Mouse (Mus musculus) granulocyte monocyte progenitor cell, adult 5-6 weeks (primary cell): Measurements from ENCODE around the gene Fbxo41. TPM values are rescaled to one million over a fixed set of nuclear protein-coding genes. Genes with fewer than 3 reads are reported as not detected.

Source experiments
- ATAC-seq: replicated peaks from 2 replicates; pipeline ENCODE4 v1.8.0; 2016; ENCODE audit warnings: mild to moderate bottlenecking, moderate TSS enrichment, inconsistent platforms; ENCODE audit not compliant: poor library complexity, severe bottlenecking
- total RNA-seq, 2 experiments: library from RNA; stranded (forward) in 1 of 2; stranded (reverse) in 1 of 2; fragments of 200-712, 200-1000 nt in 1 of 2; fragments of >200 nt in 1 of 2; fragmentation: Nextera tagmentation in 1 of 2; gene quantifications; 2 replicates each; pipeline ENCODE4 v1.2.3; 2014 to 2017

Gene Fbxo41
- total RNA-seq, 2 experiments from 2014 or later, result not detected

DNA sequence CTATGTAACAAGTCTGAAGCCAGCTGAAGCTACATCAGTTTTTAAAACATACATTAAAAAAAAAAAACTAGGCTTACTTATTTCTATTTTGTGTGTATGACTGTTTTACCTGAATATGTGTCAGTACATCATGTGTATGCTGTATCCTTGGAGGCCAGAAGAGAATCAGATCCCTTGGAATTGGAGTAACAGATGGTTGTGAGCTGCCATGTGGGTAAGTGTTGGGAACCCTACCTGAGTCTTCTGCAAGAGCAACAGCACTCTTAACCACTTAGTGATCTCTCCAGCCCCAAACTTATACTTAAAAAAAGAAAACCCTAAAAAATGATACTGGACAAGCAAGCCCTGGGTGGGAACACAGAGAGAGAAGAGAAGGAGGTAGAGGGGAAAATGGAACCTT lies 5.8 kb downstream of the Fbxo41 start:
- ATAC-seq, result no peak

- ATAC-seq, result no peak
Observed at GRCm38 (mm10) chr6:85491606-85492005, 11.2 kb downstream of the Fbxo41 start.

DNA sequence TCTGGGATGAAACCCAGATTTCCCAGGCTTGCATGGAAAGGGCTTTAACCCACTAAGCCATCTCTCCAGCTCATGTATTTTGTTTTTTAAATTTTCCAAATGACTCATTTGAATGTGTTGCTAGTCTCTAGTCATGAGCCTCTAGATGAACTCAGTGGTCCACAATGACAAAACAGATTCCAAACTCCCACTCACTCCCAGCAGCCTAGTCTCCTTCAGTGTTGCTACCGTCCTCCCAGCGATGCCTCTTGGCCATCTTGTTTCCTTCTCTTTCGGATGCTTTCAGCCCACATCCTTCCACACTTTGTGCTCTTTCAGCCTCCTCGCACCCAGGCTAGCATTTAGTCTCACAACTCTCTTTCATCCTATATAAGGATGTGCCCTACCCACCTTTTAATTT lies 12.5 kb downstream of the Fbxo41 start:
- ATAC-seq, result no peak

DNA sequence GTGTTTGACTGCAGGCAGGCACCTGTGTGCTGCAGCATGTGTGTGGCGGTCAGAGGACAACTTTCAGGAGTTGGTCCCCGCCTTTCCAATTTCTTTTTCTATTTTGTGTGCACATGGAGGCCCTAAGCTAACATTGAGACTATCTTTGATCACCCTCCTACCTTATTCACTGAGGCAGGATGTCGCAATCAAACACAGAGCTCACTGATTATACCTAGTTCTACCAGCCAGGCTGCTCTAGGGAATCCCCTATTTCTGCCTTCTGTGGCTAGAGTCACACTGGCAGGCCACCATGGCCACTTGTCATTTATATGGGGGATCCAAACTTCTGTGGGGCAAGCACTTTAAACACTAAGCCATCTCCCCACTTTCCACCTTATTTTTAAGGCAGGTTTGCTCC lies 13.1 kb downstream of the Fbxo41 start:
- ATAC-seq, result no peak

DNA sequence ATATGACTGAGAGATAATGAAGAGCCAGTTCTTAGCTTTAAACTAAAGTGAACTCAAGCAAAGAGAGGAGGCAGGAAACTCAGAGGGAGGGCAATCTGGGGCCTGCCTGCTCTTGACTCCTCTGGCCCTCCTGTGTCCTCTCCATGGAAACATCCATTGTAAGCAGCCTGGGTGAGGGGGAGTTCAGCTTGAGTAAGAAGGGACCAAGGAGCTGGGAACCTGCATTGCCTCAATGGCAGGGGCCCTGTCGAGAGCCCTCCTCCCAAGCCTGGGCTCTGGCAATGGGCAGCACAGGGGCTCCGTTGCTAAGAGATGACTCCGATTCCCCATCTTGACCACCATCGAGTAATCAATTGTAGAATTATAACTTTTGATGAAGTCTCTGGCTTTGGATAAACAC lies 14.3 kb downstream of the Fbxo41 start:
- no peak for ATAC-seq

- no peak for ATAC-seq
Observed at GRCm38 (mm10) chr6:85485738-85486137, 17.1 kb downstream of the Fbxo41 start.

DNA sequence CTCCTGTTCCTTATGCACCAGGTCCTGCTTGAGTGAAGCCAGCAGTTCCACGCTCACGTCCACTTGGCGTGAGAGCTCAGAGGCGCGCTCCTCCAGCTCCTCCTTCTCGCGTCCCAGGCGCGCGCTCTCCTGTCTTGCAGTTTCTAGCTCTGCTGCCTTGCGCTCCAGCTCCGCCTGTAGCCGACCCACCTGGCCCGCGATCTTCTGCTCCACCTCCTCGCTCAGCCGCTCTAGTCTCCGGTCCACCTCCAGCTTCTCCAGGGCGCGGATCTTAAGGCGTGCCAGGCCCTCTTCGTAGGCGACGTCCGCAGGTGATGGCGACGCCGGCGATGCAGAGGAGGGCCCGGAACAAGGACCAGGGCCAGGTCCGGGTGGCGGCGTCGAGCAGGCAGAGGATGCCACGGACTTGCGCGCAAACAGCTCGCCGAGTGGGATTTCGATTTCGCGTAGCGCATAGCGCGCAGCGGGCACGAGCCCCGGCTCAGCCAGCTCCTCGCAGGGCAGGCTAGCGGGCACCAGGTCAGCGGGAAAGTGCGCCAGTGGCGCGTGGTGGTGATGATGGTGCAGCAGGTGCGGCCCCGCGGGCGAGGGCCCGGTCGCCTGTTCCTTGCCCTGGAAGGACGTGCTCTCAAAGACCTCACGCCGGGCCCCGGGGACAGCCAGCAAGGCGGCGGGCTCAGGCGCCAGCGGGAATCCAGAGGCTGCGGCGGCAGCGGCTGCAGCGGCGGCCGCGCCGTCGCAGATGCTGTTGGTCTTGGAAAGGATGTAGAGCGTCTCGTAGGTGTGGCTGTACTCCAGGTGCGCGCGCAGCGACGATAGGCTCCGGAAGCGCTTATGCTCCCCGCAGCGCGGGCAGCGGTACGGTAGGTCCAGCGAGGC lies 18.7 kb downstream of the Fbxo41 start:
- ATAC-seq, result 0 out of 2 replicates have a peak, but pooled peaks have one; percentile 7

GRCm38 (mm10) chr6:85480685-85481084 lies 22.1 kb downstream of the Fbxo41 start:
- no peak for ATAC-seq

GRCm38 (mm10) chr6:85479979-85480378 lies 22.8 kb downstream of the Fbxo41 start:
- no peak for ATAC-seq

DNA sequence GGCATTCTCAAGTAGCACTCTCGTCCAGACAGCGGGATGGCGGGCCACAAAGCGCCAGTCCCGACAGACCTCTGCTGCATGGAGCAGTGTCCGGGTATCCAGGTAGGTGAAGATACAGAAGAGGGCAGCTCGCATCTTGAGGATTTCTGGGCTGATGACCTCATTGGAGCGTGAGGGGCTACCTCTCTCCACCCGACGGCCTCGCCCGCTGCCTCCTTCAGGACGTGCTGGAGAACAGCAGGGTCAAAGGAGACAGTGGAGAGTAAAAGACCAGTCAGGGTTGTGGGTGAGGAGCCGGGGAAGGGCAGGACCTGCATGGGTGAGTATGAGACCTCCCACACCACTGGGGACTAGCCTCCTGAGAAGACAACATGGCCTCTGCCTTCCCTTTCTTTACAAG lies 24.4 kb downstream of the Fbxo41 start:
- ATAC-seq, result no peak

DNA sequence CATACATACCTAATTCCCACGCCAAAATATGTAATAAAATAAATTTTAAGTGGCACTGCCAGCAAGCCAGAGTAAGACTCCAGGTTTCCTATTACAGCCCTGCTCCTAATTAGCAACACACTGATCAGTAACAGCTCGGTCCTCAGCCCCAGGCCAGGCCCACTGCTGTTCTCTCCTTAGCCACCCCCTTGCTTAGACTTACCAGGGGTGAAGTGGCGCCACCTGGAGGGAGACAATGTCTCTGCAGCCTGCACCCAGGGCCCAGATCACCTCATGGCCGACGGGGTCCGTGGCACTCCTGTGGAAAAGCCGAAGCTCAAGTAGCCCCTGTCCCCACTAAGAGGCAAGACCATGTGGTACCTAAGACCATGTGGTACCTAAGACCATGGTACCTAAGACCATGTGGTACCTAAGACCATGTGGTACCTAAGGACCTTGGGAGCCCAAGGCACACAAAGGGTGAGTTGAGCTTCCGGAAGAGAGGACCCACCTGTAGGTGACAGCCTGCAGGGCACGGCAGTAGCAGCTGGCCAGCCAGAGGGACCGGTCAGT lies 25.4 kb downstream of the Fbxo41 start:
- peak; percentile 70 for ATAC-seq

DNA sequence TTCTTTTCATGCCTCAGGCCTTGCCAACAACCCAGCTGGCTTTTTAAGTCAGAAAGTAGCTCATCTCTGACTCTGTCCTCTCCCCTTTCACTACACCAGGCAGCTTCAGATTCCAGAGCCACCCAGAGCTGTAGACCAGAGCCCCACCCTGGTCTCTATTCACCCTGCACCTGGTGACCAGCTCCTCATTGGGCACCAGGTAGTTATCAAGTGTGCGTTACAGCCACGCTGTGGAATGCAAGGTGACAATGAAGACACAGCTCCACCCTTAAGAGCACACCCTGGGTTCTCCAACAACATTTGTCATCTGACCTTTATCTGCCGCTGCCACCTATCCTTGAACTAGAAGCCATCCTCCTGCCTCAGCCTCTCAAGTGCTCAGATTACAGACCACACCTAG lies 27.2 kb downstream of the Fbxo41 start:
- no peak for ATAC-seq

- no peak for ATAC-seq
Observed at GRCm38 (mm10) chr6:85472542-85472941, 30.3 kb downstream of the Fbxo41 start.

DNA sequence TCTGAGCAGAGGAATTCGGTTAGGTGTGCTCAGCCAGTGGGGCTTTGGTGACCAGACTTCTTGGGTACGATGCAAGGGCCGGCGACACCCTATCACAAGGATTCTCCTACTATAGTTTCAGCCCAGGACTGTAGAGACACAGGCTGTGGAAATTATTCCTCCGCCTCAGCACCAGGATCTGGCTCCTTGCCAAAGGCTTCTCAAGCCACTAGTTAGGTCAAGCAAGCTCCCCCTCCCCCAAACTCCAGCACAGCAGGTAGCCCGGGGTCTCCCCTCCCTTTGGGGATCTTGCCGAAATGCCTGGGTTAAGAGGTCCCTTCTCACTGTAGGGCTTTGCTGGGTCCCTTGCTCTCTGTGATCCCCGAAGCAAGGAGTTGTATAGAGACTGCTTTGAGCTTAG lies 30.8 kb downstream of the Fbxo41 start:
- no peak for ATAC-seq

- no peak for ATAC-seq
Observed at GRCm38 (mm10) chr6:85469660-85470430, 32.9 kb downstream of the Fbxo41 start.

- no peak for ATAC-seq
Observed at GRCm38 (mm10) chr6:85465381-85465780, 37.4 kb downstream of the Fbxo41 start.

GRCm38 (mm10) chr6:85459621-85460020 lies 43.2 kb downstream of the Fbxo41 start:
- no peak for ATAC-seq

- no peak for ATAC-seq
Observed at GRCm38 (mm10) chr6:85452816-85453215, 50.0 kb downstream of the Fbxo41 start.

GRCm38 (mm10) chr6:85452411-85452665 lies 50.5 kb downstream of the Fbxo41 start:
- peak; percentile 5; the same call in 1 of the 2 replicates for ATAC-seq

DNA sequence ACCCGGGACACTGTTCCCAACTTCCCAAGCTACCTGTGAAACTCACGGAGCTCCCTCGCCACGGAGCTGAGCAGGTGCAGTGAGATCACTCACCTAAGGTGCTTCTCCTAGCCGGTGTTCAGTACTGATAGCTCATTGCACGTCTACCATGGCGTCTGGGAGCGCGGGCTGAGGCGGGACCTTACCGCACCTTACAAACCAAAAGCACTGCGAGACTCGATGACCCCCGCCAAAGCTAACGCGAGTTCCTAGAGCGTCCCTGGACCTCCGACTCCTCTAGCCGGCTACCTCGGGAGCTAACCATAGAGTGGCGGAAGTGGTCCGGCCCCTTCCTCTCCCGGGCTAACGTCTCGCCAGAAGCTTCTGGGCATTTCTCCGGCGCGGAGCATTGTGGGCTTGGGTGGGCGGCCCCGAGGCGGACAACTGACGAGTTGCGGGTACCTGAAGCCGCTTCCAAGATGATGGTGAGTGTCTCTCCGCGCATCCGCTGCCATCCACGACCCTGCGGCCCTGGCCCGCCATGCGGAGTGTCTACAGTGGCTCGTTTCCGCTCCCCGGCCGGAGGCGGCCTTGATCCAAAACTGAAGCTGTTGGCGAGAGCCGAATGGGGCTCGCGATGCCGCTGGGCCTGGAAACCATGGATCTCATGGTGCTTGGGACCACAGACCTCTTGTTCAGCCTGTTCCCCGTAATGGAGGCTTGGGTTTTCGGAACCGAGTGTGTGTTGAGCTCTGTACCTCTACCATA lies 51.0 kb downstream of the Fbxo41 start, which contains the start of gene Pradc1:
Gene Pradc1, minus strand, starts transcription at position 307 of the 747 bp plus-strand sequence.
- peak; percentile 70 for ATAC-seq
